Mouse (Mus musculus): ENCODE measurements around the gene Il4ra.
A peak's percentile ranks its signal among the peaks of the same experiment; 100 is the strongest.

The Il4ra gene

DNA sequence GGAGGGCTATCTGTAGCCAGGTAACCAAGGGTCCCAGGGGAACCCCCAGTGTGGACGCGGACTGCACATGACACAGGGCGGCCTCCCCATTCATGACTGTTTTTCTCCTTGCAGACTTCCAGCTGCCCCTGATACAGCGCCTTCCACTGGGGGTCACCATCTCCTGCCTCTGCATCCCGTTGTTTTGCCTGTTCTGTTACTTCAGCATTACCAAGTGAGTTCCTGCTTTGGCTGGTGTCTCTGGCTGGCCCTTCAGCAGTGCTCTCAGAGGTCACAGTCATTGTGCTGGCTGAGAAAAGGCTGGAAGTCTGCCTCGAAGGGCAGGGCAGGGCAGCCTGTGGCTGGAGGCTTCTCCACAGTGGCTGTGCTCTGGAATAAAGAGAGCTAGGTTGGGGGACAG is 20.8 kb downstream of the Il4ra start:
- DNase-seq (ENCODE audit: low spot score): no peak

DNA sequence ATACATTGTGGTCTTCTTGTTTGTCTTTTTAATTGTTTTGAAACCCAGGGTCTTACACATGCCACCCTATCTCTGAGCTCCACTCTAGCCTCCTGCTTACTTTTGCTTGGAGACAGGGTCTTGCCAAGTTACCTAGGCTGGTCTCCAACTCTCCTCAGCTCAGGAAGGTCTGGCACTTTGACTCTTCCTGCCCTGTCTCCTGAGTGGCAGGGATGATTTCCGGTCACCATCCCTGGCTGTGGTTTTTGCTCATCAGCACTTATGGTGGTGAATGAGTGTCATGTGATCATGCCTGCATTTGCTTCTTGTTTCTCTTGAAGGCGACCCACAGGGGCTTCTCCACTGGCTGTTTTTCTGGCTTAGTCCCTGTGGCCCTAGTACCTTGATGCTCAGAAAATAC is 21.9 kb downstream of the Il4ra start:
- no peak for DNase-seq (ENCODE audit: low spot score)

DNA sequence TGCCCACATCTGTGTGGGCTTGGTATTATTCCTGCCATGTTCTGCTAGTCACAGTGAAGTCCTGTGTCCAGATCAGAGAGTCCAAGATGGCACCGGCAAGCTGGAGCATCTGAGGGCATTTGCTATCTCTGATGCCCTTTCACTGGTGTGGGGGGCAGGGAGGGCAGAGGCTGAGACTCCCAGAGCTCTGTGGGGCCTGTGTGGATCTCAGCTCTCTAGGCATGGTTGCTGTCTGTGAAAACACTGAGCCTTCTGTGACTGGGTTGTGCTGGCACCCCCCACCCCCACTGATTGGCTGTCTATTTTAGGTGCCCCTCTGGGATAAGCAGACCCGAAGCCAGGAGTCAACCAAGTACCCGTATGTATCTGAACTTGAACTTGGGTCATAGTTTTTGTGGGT is 22.9 kb downstream of the Il4ra start:
- no peak for DNase-seq (ENCODE audit: low spot score)

DNA sequence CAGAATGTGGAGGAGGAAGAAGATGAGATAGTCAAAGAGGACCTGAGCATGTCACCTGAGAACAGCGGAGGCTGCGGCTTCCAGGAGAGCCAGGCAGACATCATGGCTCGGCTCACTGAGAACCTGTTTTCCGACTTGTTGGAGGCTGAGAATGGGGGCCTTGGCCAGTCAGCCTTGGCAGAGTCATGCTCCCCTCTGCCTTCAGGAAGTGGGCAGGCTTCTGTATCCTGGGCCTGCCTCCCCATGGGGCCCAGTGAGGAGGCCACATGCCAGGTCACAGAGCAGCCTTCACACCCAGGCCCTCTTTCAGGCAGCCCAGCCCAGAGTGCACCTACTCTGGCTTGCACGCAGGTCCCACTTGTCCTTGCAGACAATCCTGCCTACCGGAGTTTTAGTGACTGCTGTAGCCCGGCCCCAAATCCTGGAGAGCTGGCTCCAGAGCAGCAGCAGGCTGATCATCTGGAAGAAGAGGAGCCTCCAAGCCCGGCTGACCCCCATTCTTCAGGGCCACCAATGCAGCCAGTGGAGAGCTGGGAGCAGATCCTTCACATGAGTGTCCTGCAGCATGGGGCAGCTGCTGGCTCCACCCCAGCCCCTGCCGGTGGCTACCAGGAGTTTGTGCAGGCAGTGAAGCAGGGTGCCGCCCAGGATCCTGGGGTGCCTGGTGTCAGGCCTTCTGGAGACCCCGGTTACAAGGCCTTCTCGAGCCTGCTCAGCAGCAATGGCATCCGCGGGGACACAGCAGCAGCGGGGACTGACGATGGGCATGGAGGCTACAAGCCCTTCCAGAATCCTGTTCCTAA is 24.0 kb downstream of the Il4ra start:
- DNase-seq (ENCODE audit: low spot score): no peak

DNA sequence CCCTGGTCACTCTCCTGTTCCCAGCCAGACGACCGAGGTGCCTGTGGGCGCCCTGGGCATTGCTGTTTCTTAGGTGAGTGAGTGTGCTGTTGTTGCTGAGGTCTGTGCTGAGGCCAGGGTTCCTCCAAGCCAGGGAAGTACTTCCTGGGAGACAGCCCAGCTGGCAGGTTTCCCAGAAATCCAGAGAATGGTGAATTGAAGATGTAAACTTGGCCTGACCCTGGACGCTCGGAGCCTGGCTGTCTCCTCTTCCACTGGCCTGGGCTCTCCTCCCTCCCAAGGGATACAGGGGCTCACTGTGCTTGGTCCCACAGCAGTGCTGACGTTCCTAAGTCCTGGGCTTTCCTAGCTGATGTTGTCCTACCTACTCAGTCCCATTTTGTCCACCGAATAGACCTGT is 25.1 kb downstream of the Il4ra start:
- no peak for DNase-seq (ENCODE audit: low spot score)

DNA sequence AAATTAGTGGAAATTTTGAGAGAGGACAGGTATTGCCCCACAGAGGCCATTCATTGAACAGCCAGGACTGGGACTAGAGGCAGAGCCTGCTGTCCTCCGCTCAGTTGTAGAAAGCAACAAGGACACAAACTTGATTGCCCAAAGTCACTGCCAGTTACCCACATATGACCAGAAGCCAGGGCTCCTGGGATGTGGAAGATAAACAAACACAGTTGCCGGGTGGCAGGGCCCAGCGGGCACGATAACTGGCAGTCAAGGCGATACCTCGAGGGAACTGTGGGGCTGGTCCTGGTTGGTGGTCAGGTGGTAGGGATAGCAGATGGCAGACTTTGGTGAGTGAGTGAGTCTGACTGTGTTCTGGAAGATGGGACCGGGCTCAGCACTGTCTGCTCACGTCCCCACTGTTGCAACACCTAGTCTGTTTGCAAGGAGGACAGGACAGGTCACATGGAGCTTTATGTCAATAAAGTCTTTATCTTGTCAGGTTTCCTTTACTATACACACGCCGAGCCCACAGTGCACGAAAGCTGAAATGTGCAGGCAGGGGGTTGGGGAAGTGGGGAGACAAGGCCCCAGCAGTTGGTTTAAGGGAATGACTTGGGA is 25.7 kb downstream of the Il4ra start:
- no peak for DNase-seq (ENCODE audit: low spot score)

DNA sequence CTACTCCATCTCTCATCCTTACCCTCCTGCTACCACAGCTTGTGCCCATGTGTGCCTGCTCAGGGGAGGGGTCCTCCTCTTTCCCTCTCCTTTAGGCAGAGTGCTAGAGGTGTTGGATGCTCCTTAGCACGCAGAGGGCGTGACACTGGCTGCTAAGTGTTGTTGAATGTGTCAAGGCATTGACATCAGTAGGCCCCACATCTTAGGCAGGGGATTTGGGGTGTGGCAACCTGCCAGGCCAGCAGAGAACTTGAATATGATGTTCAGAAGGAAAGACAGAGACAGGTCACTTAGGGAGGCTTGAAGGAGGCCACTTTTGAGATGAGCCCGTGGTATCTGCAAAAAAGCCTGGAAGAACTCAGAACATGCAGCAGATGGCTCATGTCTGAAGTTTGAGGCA is 26.2 kb downstream of the Il4ra start:
- DNase-seq (ENCODE audit: low spot score): peak; percentile 50

DNA sequence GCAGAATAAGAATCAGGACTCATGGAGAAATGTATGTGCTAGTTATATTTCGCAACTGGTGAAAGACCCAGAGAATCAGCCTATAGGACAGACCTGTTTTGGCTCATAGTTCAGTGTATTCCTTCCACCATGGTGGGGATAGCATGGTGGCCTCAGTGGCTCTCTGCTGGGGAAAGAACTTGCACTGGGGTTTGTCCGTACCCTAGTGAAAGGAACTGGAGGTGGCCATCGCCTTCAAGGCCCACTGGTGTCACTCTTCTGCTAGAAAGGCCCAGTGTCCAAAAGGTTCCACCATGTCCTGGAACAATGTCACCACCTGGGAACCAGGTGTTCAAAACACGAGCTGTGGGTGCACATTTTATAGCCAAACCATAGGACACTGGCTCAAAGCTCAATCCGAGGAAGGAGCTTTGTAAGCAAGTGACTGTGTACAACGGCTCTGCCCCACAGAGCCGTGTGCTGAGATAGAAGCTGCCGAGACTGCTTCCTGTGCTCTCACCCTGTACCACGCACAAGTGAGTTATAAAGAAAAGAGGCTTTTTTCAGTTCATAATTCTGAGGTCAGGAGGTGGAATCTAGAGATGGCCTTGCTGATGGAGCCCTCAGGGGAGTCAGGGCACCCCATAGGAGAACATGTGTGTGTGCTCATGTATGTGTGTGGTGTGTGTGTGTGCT is 27.8 kb downstream of the Il4ra start:
- DNase-seq (ENCODE audit: low spot score): peak; percentile 40

DNA sequence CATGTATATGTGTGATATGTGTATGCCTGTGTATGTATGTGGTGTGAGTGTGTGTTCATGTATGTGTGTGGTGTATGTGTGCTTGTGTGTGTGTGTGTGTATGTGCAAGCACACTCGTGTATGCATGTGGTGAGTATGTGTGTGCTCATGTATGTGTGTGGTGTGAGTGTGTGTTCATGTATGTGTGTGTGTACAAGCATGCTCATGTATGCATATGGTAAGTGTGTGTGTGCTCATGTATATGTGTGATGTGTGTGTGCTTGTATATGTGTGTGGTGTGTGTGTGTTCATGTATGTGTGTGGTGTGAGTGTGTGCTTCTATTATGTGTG is 28.3 kb downstream of the Il4ra start:
- no peak for DNase-seq (ENCODE audit: low spot score)

DNA sequence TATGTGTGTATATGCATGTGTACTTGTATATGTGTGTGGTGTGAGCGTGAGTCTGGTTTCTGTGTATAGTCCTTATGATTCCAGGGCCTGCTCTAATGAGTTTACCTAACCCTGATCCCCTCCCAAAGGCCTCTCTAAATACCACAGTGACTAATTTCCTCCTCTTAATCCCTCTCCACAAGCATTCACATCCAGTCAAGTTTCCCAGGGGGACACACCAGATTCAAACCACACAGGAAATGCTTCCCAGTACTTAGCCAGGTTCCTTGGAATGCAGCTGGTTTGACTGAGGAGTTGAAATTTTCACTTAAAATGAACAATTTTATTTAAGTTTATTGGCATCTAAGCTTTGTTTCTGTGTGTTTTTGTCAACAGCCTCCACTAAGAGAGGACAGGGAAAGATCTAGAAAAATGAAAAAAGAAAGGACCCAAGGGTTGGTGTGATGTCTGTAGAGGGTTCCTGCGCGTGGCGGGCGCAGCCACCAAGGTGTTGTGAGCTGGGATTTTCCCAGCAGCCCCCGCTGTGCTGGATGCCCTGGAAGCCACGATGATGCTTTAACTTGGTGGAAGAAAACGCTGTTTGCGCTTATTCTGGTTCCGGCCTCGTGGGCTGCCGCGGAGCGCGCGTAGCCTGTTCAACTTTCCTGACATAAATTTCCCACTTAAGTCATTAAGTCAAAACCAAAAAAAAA is 28.9 kb downstream of the Il4ra start:
- peak; percentile 87 for DNase-seq (ENCODE audit: low spot score)

DNA sequence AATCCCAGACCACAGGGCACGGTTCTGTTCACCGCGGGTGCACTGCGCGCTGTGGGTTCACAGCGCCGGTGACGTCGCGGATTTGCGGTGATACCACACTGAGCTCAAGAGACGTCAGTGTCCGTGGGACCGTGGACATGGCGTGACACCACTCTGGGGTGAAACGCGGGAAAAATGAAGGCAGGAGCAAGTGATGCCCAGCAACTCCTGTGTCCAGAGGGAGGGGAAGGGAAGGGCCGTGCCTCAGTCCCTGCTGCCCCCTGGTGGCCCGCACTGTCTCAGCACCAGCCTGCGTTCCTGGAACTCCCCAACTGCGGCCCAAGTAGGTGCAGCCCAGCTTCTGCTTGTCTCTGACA is 29.4 kb downstream of the Il4ra start:
- no peak for DNase-seq (ENCODE audit: low spot score)

DNA sequence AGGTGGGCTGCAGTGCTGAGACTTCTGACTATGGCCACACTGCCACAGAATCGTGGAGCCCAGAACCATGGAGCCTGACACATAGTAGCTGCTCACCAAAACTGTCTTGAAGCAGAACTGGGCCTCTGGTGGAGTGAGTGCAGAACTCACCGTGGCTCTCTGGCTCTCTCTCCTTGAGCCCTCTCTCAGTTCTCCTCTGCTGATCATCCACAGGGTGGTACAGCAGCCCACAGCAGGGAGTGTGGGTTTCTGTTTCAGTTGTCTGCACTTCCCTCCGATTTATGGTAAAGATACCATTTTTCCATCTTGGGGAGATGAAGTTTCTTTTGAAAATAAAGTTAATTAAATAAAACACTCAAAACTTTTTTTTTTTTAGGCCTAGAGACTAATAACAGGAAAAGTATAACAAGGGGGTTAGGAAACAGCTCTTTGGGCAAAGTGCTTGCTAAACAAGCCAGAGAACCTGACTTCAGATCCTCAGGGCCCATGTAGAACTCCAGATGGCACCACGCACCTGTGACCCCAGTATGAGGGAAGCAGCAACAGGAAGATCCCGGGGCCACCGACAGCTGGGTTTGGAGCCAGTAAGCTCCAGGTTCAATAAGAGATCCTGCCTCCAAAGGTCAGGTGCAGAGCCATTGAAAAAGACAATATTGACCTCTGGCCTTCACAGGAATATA is 31.5 kb downstream of the Il4ra start:
- no peak for DNase-seq (ENCODE audit: low spot score)

DNA sequence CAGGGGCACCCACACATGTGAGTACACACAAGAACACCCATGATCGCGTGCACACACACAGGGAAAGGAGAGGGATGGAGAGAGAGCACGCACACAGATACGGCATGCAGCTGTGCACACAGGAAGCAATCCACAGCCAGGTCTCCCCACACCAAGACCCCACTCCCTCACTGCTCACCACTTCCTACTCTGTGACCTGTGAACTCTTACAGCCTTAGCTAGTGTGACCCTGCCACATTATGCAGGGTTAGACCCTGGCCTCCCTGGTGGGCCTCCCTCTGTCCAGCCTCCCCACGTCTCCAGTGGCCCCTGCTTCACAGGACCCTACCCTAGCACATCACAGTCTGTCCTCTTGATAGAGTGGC is 32.1 kb downstream of the Il4ra start:
- no peak for DNase-seq (ENCODE audit: low spot score)

DNA sequence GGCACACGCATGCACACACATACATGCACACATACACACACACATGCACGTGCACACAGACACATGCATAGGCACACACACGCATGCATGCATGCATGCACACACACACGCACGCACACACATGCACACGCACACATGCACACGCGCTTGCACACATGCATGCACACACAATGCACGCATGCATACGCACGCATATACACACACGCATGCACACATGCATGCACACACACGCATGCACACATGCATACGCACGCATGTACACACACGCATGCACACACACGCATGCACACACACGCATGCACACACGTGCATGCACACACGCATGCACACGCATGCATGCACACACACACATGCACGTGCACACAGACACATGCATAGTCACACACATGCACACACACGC is 34.4 kb downstream of the Il4ra start:
- DNase-seq (ENCODE audit: low spot score): no peak

DNA sequence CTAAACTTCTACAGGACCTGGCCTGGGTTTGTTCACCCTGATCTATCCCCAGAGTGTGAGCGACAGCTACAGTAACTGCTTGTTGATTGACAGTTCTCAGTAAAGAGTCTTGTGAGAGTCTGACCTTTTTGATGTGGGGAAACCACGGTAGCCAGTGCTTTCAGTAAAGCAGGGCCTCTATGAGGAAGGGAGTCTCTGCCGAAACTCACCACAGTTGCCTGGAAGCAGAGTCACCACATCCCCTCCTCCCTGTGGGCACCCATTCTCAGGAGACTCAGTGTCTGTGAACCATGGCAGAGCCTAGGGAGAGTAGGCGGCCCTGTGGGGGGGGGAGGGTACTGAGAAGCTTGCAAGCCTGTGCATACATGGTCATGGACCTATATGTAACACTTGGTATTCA is 36.8 kb downstream of the Il4ra start:
- peak; percentile 91 for DNase-seq (ENCODE audit: low spot score)

DNA sequence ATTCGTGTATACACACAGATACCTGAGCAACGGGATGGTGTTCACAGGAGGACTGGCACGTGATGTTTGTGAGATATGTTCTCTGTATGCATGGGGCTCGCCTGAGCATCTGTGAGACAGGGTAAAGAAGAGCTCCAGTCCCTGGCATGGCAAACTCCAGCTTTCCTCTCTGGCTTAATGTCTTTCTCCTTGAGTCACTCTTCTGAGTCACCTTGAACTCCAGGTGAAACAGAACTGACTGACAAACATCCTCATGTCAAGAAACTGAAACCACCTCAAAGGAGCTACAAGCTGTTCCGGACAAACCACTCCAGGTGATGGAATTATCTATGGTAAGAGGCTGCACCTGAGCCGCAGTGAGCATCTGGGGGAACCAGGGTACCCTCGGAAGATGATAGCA is 38.0 kb downstream of the Il4ra start:
- no peak for DNase-seq (ENCODE audit: low spot score)

DNA sequence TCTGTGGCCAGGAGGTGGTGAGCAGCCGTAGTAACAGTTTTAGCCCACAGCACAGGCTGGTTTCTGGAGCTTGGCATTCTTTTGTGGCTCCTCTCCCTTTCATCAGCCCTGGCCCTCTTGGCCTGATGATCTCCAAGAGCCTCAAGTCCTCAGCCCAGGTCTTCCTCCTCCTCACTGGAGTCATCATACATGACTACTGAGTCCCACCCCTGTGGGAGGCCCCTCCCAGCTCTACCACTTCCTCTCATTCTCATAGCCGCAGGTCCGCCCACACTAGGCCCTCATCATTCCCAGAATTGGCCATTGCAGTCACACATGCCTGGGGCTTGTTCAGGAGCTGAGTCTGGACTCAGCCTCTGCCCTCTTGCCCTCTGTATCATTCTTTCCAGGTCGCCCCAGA is 41.9 kb downstream of the Il4ra start:
- peak; percentile 68 for DNase-seq (ENCODE audit: low spot score)

DNA sequence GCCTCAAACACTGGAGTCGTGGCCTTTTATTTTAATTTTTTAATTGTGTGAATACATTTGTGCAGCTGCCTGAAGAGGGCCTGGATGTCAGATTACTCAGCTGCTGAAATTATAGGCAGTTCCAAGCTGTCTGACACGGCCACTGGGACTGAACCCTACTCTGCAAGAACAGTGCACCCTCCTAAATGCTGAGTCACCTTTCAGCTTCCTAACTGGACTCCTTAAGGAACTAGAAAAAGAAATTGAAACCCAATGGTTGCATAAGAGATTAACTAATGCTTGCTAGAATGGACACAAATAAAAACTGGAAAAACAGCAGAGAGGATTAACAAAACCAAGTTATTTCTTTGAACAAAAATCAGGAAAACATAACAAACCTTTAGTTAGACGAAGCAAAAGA is 44.5 kb downstream of the Il4ra start:
- DNase-seq (ENCODE audit: low spot score): no peak

DNA sequence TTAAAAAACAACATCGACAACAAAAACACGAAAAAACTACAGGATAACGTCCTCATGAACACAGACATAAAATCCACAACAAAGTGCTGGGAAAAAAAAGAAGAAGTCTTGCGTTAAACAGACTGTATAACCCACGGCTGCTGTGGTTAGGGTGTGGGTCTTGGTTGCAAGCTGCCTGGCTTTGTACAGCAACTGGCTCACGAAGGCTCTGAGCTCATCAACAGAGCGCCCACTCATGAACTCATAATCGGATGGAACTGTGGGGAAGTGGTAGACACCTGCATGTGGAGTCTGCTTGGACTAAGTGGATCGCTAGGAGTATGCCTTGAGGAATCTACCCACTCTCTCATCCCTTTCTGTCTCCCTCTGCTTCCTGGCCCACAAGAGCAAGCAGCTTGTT is 45.2 kb downstream of the Il4ra start:
- peak; percentile 67 for DNase-seq (ENCODE audit: low spot score)

DNA sequence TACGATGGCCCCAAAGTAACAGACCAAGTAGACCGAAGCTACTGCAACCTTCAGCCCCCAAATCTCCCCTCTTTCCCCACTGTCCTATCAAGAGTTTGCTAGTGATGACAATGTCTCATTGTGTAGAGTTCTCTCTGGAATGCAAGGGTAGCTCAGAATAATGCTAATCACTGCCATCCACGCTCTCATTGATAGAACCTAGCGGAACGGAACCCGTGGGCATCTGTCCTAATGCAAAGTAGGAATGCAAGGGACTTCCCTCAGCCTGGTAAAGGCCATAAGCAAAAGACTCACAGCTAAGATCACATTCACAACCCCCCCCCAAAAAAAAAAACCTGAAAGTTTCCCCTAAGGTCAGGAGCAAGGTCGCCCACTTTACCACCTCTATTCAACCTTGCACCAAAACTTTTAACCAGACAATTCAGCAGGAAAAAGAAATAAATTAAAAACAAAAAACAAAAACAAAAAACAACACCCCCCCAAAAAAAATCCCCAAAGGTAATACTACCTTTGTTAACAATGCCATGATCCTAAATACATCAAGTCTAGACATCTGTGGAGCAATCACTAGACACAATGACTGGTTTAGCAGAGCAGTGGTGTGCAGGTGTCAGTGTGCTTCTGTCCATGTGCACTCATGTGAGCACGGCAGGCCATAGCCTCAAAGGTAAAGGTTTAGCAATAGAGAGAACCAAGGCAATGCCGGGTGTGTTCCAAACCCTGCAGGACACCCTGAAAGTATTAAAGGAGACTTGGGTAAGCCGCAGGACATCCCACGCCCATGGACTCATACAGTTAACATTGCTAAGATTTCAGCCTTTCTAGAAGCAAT is 45.8 kb downstream of the Il4ra start:
- DNase-seq (ENCODE audit: low spot score): no peak

DNA sequence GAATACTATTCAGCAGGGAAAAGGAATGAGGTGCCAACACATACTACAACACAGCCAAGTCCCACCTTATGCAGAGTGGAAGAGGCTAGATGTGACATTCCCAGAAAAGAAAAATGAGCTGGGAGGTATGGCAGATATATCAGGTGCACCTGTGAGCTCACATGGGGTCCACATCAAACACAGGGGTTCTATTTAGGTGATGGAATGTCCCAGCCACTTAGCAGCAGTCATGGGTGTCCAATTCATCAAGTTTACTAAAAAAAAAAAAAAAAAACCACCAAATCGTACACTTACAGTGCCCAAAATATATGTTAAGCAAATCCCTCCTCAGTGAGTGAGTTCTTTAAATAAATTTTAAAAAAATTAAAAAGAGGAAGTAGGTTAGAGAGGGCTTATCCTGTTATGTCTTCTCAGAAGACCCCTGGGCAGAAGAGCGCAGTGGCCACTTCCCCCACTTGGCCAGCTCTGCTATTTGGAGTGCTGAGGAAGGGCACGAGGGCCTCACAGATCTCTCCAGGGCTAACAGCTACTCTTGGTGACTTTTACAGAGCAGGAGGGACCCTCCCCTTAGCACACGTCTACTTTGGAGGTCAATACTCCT is 47.6 kb downstream of the Il4ra start:
- DNase-seq (ENCODE audit: low spot score): no peak
